Mouse (Mus musculus) forebrain, embryonic 12.5 days (tissue): ENCODE measurements around the gene Arhgef28. TPM values are rescaled to one million over a fixed set of nuclear protein-coding genes. Genes with fewer than 3 reads are reported as not detected.

Source experiments
- ATAC-seq: fragments of 200-750 bp; cut with Nextera tagmentation; 2 replicates; pipeline ENCODE4 v1.8.0; 2017; ENCODE audit warnings: moderate TSS enrichment; ENCODE audit not compliant: low FRiP score
- H3K27ac ChIP-seq: fragments of 300-500 bp; sonication (generic); 2 replicates; pipeline ENCODE4 v1.5.1; 2016; ENCODE audit warnings: mild to moderate bottlenecking
- H3K27me3 ChIP-seq: fragments of 300-500 bp; sonication (generic); 2 replicates; pipeline ENCODE4 v1.6.1; 2016; ENCODE audit warnings: mild to moderate bottlenecking
- H3K36me3 ChIP-seq: fragments of 300-500 bp; sonication (generic); replicated peaks from 2 replicates; pipeline ENCODE4 v1.6.1; 2016; ENCODE audit warnings: mild to moderate bottlenecking
- H3K4me1 ChIP-seq: fragments of 300-500 bp; sonication (generic); 2 replicates; pipeline ENCODE4 v1.6.1; 2016
- H3K4me2 ChIP-seq: fragments of 300-500 bp; sonication (generic); 2 replicates; pipeline ENCODE4 v1.6.1; 2016; ENCODE audit warnings: mild to moderate bottlenecking, moderate library complexity
- H3K4me3 ChIP-seq: fragments of 300-500 bp; sonication (generic); replicated peaks from 2 replicates; pipeline ENCODE4 v1.5.1; 2016; ENCODE audit warnings: mild to moderate bottlenecking
- H3K9ac ChIP-seq: fragments of 300-500 bp; sonication (generic); 2 replicates; pipeline ENCODE4 v1.6.1; 2016; ENCODE audit warnings: mild to moderate bottlenecking
- H3K9me3 ChIP-seq: fragments of 300-500 bp; sonication (generic); 2 replicates; pipeline ENCODE4 v1.6.1; 2016
- WGBS: fragments of 180-500 bp; shearing (Covaris S2); methylation state at CpG from one replicate; pipeline ENCODE4 v1.1.7; 2016; 5-methylcytosine and 5-hydroxymethylcytosine counted together
- polyA plus RNA-seq: library from polyadenylated mRNA; unstranded; fragments of >200 nt; fragmentation: Nextera tagmentation; extraction: Ambion mirVana; gene quantifications from 2 replicates; pipeline ENCODE4 v1.2.1, GENCODE M21; 2016

Arhgef28 gene
- polyA plus RNA-seq, 1 experiment from 2014 or later: 5.8 TPM

DNA sequence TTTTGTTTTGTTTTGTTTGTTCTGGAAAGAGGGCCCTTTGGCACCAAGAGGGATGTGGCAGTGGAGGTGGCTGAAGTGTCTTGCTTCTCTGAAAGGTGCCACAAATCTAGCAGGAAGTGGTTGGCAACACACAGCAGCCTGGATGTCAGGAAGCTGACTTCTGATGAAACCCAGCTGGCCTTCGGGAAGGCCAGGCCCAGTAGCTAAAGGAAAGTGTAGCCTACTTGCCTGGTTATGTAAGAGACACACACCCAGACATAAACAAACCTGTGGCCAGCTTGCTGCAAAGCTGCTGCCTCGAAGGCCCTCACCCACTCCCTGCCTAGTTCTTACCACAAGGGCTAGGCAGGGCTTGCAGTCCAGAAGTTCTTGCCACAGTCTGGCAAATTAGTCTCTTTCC, 204.1 kb downstream of the Arhgef28 start:
- 67% methylated on average over 2 of the region's 2 CpGs for WGBS

DNA sequence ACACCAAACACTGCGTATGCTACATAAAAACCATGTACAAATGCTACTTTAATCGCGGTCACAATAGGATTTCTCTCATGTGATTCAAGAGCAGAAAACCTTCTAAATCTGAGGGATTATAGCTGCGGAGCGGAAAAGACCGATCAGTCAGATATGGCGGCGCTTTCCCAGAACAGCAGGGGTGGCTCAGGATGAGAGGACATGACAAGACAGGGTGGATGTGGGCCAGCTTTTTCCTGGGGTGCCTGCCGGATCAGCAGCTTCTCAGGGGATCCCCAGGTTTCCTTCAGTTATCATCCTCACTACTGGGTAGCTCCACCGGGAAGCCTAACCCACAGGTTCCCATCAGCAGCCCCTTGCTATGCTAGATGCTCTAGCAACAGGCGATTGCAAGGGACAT, 204.5 kb downstream of the Arhgef28 start:
- no peak overlapping the region for H3K4me2 ChIP-seq

More for the DNA sequence above, 204.1 kb downstream of the Arhgef28 start:
- H3K27me3 ChIP-seq: no peaks in the 10 kb centered on the region
- H3K9me3 ChIP-seq: no peaks in the 10 kb centered on the region
- H3K9ac ChIP-seq: no peak overlapping the region
- no peak overlapping the region for H3K4me3 ChIP-seq
- no peaks in the 10 kb centered on the region for H3K36me3 ChIP-seq
- no peak overlapping the region for H3K4me2 ChIP-seq
- no peak overlapping the region for H3K27ac ChIP-seq
- peaks cover 10% of the 10 kb centered on the region for H3K4me1 ChIP-seq
- no peak for ATAC-seq

DNA sequence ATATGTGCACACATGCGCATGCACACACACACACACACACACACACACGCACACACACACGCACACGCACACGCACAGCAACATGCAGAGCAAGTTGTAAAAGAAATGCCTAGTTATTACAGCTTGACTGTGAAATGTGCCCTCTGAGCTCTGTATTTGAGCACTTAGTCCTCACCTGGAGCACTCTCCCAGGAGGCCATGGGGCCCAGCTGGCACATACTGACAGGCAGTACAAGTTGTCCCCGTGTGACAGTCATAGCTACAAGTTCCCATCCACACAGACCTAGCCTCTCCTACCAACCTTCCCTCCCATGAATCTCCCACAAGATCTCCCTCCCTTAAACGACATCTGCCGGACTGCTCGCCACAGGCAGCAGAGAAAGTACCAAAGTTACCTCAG, 205.4 kb downstream of the Arhgef28 start:
- Histone ChIP-seq H3K27ac (no peak overlapping the region), H3K4me1 (peaks cover 10% of the 10 kb centered on the region), H3K4me3 (no peak overlapping the region), H3K4me2 (no peak overlapping the region), H3K9me3 (no peaks in the 10 kb centered on the region), H3K9ac (no peak overlapping the region), H3K36me3 (no peaks in the 10 kb centered on the region), H3K27me3 (no peaks in the 10 kb centered on the region)
- WGBS: 89% methylated on average over 9 of the region's 9 CpGs
- no peak for ATAC-seq

More for the DNA sequence above, 204.5 kb downstream of the Arhgef28 start:
- Histone ChIP-seq H3K27me3 (no peaks in the 10 kb centered on the region), H3K4me1 (peaks cover 10% of the 10 kb centered on the region), H3K4me3 (no peak overlapping the region), H3K9ac (no peak overlapping the region), H3K36me3 (no peaks in the 10 kb centered on the region), H3K27ac (no peak overlapping the region), H3K9me3 (no peaks in the 10 kb centered on the region)
- no peak for ATAC-seq
- 83% methylated on average over 11 of the region's 11 CpGs for WGBS

GRCm38 (mm10) chr13:97999130-97999529, 207.1 kb downstream of the Arhgef28 start:
- no peak overlapping the region for H3K4me3 ChIP-seq
- no peak overlapping the region for H3K9ac ChIP-seq
- WGBS: 78% methylated on average over 8 of the region's 8 CpGs
- no peaks in the 10 kb centered on the region for H3K27me3 ChIP-seq
- no peaks in the 10 kb centered on the region for H3K36me3 ChIP-seq
- no peak overlapping the region for H3K4me2 ChIP-seq
- H3K9me3 ChIP-seq: no peaks in the 10 kb centered on the region
- H3K4me1 ChIP-seq: peaks cover 10% of the 10 kb centered on the region
- ATAC-seq: no peak
- H3K27ac ChIP-seq: no peak overlapping the region

DNA sequence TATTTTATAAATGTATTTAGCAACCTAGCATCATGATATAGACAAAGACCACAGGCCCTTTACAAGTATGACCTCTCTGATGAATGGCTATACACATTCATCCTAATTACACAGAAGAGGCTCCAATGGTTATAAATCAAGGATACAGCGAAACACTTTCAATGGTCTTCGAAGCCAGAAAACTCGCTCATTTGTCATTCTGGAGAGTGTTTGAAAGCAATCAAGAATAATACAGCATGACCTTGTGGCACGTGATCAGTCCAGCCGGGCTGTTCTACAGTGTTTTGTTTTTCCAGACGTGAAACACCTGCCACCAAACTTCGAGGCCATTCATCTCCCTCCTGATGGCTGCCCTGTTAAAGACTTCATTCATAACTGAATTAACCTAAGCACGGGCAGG, 207.7 kb downstream of the Arhgef28 start:
- H3K4me3 ChIP-seq: no peak overlapping the region
- no peaks in the 10 kb centered on the region for H3K9me3 ChIP-seq
- no peaks in the 10 kb centered on the region for H3K27me3 ChIP-seq
- WGBS: 46% methylated on average over 8 of the region's 8 CpGs
- H3K27ac ChIP-seq: no peak overlapping the region
- no peak overlapping the region for H3K9ac ChIP-seq
- H3K4me2 ChIP-seq: no peak overlapping the region
- ATAC-seq: peak; percentile 23; the same call in 1 of the 2 replicates
- H3K4me1 ChIP-seq: peaks cover 10% of the 10 kb centered on the region
- no peaks in the 10 kb centered on the region for H3K36me3 ChIP-seq

- Histone ChIP-seq H3K4me3 (no peak overlapping the region), H3K9me3 (no peaks in the 10 kb centered on the region), H3K4me2 (no peak overlapping the region), H3K36me3 (no peaks in the 10 kb centered on the region), H3K27ac (no peak overlapping the region), H3K27me3 (no peaks in the 10 kb centered on the region), H3K9ac (no peak overlapping the region), H3K4me1 (no peaks in the 10 kb centered on the region)
- no peak for ATAC-seq
- 86% methylated on average over 8 of the region's 8 CpGs for WGBS
These were observed 215.3 kb downstream of the Arhgef28 start for GRCm38 (mm10) chr13:97990939-97991338.

DNA sequence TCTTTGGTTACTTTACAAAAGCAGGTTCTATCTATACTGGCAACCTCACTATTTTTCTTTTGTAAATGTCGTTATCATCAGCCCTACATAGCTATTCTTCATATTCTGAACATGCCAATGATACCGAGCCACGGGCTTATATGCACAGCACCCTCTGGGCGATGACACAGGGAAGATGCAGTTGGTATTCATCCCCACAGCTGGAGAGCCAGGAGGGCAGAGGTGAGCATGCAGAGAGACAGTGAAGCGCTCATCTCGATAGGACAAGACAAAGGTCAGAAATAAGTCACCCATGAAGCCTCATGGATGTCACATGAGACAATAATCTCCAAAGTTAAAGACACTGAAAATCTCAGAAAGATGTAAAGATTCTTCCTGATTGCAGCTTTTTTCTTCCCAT, 217.4 kb downstream of the Arhgef28 start:
- Histone ChIP-seq H3K4me3 (no peak overlapping the region), H3K9me3 (no peaks in the 10 kb centered on the region), H3K4me2 (no peak overlapping the region), H3K27me3 (no peaks in the 10 kb centered on the region), H3K27ac (no peak overlapping the region), H3K4me1 (no peaks in the 10 kb centered on the region), H3K36me3 (no peaks in the 10 kb centered on the region), H3K9ac (no peak overlapping the region)
- 93% methylated on average over 6 of the region's 6 CpGs for WGBS
- ATAC-seq: no peak

GRCm38 (mm10) chr13:97986691-97987090, 219.5 kb downstream of the Arhgef28 start:
- no peak for ATAC-seq

DNA sequence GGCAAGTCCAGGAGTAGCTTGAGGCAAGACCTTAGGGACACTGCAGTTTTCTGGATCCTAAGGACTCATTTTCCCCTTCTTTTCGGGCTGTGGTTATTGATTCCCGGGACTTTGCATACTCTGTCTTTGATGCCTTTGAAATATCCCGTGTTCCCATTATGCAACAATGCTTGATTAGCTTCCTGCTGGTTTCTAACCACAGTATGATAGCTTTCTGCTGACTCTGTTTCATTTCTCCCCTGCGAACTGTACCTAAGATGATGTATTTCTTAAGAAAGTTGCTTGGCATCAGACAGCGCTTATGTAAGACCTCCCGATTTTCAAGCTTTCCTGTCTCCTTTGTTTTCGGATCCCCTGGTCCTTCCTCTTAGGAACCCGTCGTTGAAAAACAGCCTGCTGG, 229.1 kb downstream of the Arhgef28 start:
- H3K4me3 ChIP-seq: no peak overlapping the region
- no peak overlapping the region for H3K4me2 ChIP-seq
- no peak overlapping the region for H3K27ac ChIP-seq
- WGBS: 87% methylated on average over 9 of the region's 9 CpGs
- peaks cover 6% of the 10 kb centered on the region for H3K4me1 ChIP-seq
- H3K9ac ChIP-seq: no peak overlapping the region
- H3K9me3 ChIP-seq: no peaks in the 10 kb centered on the region
- no peaks in the 10 kb centered on the region for H3K36me3 ChIP-seq
- ATAC-seq: no peak
- no peaks in the 10 kb centered on the region for H3K27me3 ChIP-seq

More at GRCm38 (mm10) chr13:97986691-97987090, 219.5 kb downstream of the Arhgef28 start:
- no peak overlapping the region for H3K4me3 ChIP-seq
- no peak overlapping the region for H3K9ac ChIP-seq
- no peak overlapping the region for H3K4me2 ChIP-seq
- no peaks in the 10 kb centered on the region for H3K27me3 ChIP-seq
- no peaks in the 10 kb centered on the region for H3K36me3 ChIP-seq
- WGBS: 90% methylated on average over 6 of the region's 6 CpGs
- no peak overlapping the region for H3K27ac ChIP-seq
- H3K4me1 ChIP-seq: peaks cover 3% of the 10 kb centered on the region
- H3K9me3 ChIP-seq: no peaks in the 10 kb centered on the region

- Histone ChIP-seq H3K27ac (no peak overlapping the region), H3K36me3 (no peaks in the 10 kb centered on the region), H3K4me2 (no peak overlapping the region), H3K4me3 (no peak overlapping the region), H3K9me3 (no peaks in the 10 kb centered on the region), H3K9ac (no peak overlapping the region), H3K4me1 (peaks cover 2% of the 10 kb centered on the region), H3K27me3 (no peaks in the 10 kb centered on the region)
- 89% methylated on average over 2 of the region's 2 CpGs for WGBS
- ATAC-seq: no peak
These were observed 229.6 kb downstream of the Arhgef28 start for GRCm38 (mm10) chr13:97976642-97977041.

DNA sequence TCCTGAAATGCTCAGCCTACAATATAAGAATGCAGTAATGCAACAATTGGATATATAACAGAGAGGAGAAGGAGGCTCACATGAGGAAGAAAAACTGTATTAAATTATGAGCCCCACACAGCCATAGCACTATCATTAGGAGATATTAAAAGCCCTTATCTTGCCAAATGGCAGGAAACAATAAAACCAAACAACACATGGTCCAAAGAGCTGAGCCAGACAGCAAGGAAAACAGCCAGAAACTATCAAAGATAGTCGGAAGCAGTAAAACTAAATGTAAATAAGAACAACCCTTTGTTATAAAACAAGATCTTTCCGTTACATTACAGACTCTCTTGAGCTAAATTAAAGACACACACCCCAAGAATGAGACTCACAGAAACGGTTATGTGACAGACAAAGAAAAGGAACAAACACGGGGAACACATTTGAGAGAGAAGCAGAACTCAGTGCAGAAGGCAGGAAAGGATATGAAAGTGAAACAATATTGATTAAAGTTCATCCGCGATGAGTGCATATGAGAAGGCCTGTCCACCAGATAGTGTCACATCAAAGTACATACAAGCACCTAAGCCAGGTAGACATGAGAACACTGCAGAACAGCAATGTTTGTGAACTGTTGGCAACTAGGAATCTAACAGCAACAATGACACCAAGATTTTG, 231.6 kb downstream of the Arhgef28 start:
- Histone ChIP-seq H3K9ac (no peak overlapping the region), H3K4me3 (no peak overlapping the region), H3K4me1 (no peaks in the 10 kb centered on the region), H3K36me3 (no peaks in the 10 kb centered on the region), H3K9me3 (no peaks in the 10 kb centered on the region), H3K27ac (no peak overlapping the region), H3K4me2 (no peak overlapping the region), H3K27me3 (no peaks in the 10 kb centered on the region)
- WGBS: 89% methylated on average over 6 of the region's 6 CpGs
- ATAC-seq: no peak

DNA sequence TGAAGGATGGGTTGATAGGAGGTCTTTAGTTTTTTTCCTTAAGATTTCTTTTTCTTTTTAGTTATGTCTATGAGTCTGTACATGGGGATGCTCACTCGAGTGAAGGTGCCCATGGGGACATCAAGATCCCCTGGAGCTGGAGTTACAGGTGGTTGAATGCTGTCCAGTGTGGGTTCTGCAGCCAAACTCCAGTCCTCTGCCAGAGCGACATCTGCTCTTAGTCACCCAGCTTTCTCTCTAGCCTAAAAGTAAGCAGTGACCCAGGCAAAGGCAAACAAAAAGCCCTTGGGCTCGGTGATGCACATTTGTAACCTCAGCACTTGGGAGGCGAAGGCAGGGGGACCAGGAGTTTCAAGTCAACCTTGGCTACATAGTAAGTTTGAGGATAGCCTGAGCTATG, 232.3 kb downstream of the Arhgef28 start:
- Histone ChIP-seq H3K9ac (no peak overlapping the region), H3K9me3 (no peaks in the 10 kb centered on the region), H3K36me3 (no peaks in the 10 kb centered on the region), H3K27ac (no peak overlapping the region), H3K4me2 (no peak overlapping the region), H3K27me3 (no peaks in the 10 kb centered on the region), H3K4me1 (no peaks in the 10 kb centered on the region), H3K4me3 (no peak overlapping the region)
- WGBS: 85% methylated on average over 4 of the region's 4 CpGs
- ATAC-seq: no peak

GRCm38 (mm10) chr13:97966077-97966476, 240.2 kb downstream of the Arhgef28 start:
- no peak for ATAC-seq
- Histone ChIP-seq H3K36me3 (no peaks in the 10 kb centered on the region), H3K4me1 (peaks cover 2% of the 10 kb centered on the region; the same call in 1 of the 2 replicates), H3K9me3 (no peaks in the 10 kb centered on the region), H3K27ac (no peak overlapping the region), H3K4me2 (no peak overlapping the region), H3K4me3 (no peak overlapping the region), H3K9ac (no peak overlapping the region), H3K27me3 (peaks cover 3% of the 10 kb centered on the region; the same call in 1 of the 2 replicates)
- WGBS: 55% methylated on average over 5 of the region's 5 CpGs
